Mouse (Mus musculus): ENCODE measurements around the gene Peg10.

Gene Peg10

GRCm38 (mm10) chr6:4746696-4747439 lies at the start of gene Peg10, which contains the start of gene Sgce:
Peg10 (plus strand) TSS chr6:4747306.
Sgce (minus strand) TSS chr6:4747207.
- DNase-seq = peak; percentile 15 to 30

- no peak for DNase-seq
These were observed 45.5 kb upstream of the Peg10 start for GRCm38 (mm10) chr6:4701641-4702040.

GRCm38 (mm10) chr6:4703908-4704307 lies 43.2 kb upstream of the Peg10 start:
- no peak for DNase-seq

GRCm38 (mm10) chr6:4706415-4706814 lies 40.7 kb upstream of the Peg10 start:
- no peak for DNase-seq

- DNase-seq = no peak
These were observed 38.1 kb upstream of the Peg10 start for GRCm38 (mm10) chr6:4708971-4709370.

- no peak for DNase-seq
These were observed 30.9 kb upstream of the Peg10 start for GRCm38 (mm10) chr6:4716171-4716570.

- DNase-seq = no peak
These were observed 29.8 kb upstream of the Peg10 start for GRCm38 (mm10) chr6:4717344-4717743.

GRCm38 (mm10) chr6:4722142-4722541 lies 25.0 kb upstream of the Peg10 start:
- DNase-seq = no peak

GRCm38 (mm10) chr6:4722739-4723138 lies 24.4 kb upstream of the Peg10 start:
- no peak for DNase-seq

- DNase-seq = no peak
These were observed 22.9 kb upstream of the Peg10 start for GRCm38 (mm10) chr6:4723998-4724757.

GRCm38 (mm10) chr6:4728305-4728704 lies 18.8 kb upstream of the Peg10 start:
- no peak for DNase-seq

- no peak for DNase-seq
These were observed 15.4 kb upstream of the Peg10 start for GRCm38 (mm10) chr6:4731675-4732074.

GRCm38 (mm10) chr6:4733208-4733607 lies 13.9 kb upstream of the Peg10 start:
- DNase-seq = no peak

GRCm38 (mm10) chr6:4736372-4736771 lies 10.7 kb upstream of the Peg10 start:
- DNase-seq = no peak

- DNase-seq = no peak
These were observed 9.0 kb upstream of the Peg10 start for GRCm38 (mm10) chr6:4738034-4738629.

GRCm38 (mm10) chr6:4738717-4739116 lies 8.4 kb upstream of the Peg10 start:
- DNase-seq = no peak

GRCm38 (mm10) chr6:4739522-4740355 lies 7.4 kb upstream of the Peg10 start:
- DNase-seq = no peak

- DNase-seq = no peak
These were observed 6.6 kb upstream of the Peg10 start for GRCm38 (mm10) chr6:4740511-4740910.

- peak in 1 of 2 experiments; percentile 2 for DNase-seq
These were observed 940 bp upstream of the Peg10 start for GRCm38 (mm10) chr6:4746036-4746695.

- peak in 1 of 2 experiments; percentile 6 for DNase-seq
These were observed 785 bp downstream of the Peg10 start for GRCm38 (mm10) chr6:4747677-4748505.

- DNase-seq = peak in 1 of 2 experiments; percentile 2
These were observed 1.4 kb downstream of the Peg10 start for GRCm38 (mm10) chr6:4748506-4748961.
